Mouse (Mus musculus): Measurements from ENCODE around the gene St3gal5.
"Not testable (repeated sequence)": the region's sequence is repeated elsewhere in the genome, so short reads cannot be mapped to it uniquely, and the experiment has no call there.

Gene St3gal5

GRCm38 (mm10) chr6:72097181-72097995, at the start of gene St3gal5:
TSS of gene St3gal5 (plus strand) at chr6:72097592.
- DNase-seq (ENCODE audit: low spot score), result peak; percentile 90

- DNase-seq (ENCODE audit: low spot score), result no peak
These were observed 48.7 kb upstream of the St3gal5 start for GRCm38 (mm10) chr6:72048643-72049042.

GRCm38 (mm10) chr6:72049941-72050340, 47.5 kb upstream of the St3gal5 start:
- DNase-seq (ENCODE audit: low spot score), result no peak

- no peak for DNase-seq (ENCODE audit: low spot score)
These were observed 46.6 kb upstream of the St3gal5 start for GRCm38 (mm10) chr6:72050827-72051226.

- no peak for DNase-seq (ENCODE audit: low spot score)
These were observed 46.1 kb upstream of the St3gal5 start for GRCm38 (mm10) chr6:72051247-72051646.

- DNase-seq (ENCODE audit: low spot score), result no peak
These were observed 45.6 kb upstream of the St3gal5 start for GRCm38 (mm10) chr6:72051757-72052156.

GRCm38 (mm10) chr6:72056548-72056947, 40.8 kb upstream of the St3gal5 start:
- no peak for DNase-seq (ENCODE audit: low spot score)

- no peak for DNase-seq (ENCODE audit: low spot score)
These were observed 38.9 kb upstream of the St3gal5 start for GRCm38 (mm10) chr6:72058398-72058889.

GRCm38 (mm10) chr6:72060677-72061076, 36.7 kb upstream of the St3gal5 start:
- not testable (repeated sequence) for DNase-seq (ENCODE audit: low spot score)

GRCm38 (mm10) chr6:72063718-72064117, 33.7 kb upstream of the St3gal5 start:
- no peak for DNase-seq (ENCODE audit: low spot score)

GRCm38 (mm10) chr6:72065988-72066387, 31.4 kb upstream of the St3gal5 start:
- DNase-seq (ENCODE audit: low spot score), result no peak

GRCm38 (mm10) chr6:72068436-72068835, 29.0 kb upstream of the St3gal5 start:
- DNase-seq (ENCODE audit: low spot score), result no peak

GRCm38 (mm10) chr6:72071281-72071870, 26.0 kb upstream of the St3gal5 start:
- DNase-seq (ENCODE audit: low spot score), result no peak

- DNase-seq (ENCODE audit: low spot score), result no peak
These were observed 23.6 kb upstream of the St3gal5 start for GRCm38 (mm10) chr6:72073781-72074180.

GRCm38 (mm10) chr6:72076512-72076911, 20.9 kb upstream of the St3gal5 start:
- no peak for DNase-seq (ENCODE audit: low spot score)

GRCm38 (mm10) chr6:72078178-72078577, 19.2 kb upstream of the St3gal5 start:
- no peak for DNase-seq (ENCODE audit: low spot score)

GRCm38 (mm10) chr6:72081318-72082024, 15.9 kb upstream of the St3gal5 start:
- DNase-seq (ENCODE audit: low spot score), result no peak

GRCm38 (mm10) chr6:72087402-72087801, 10.0 kb upstream of the St3gal5 start:
- no peak for DNase-seq (ENCODE audit: low spot score)

- DNase-seq (ENCODE audit: low spot score), result no peak
These were observed 7.5 kb upstream of the St3gal5 start for GRCm38 (mm10) chr6:72089865-72090264.

- peak; percentile 49 for DNase-seq (ENCODE audit: low spot score)
These were observed 6.4 kb upstream of the St3gal5 start for GRCm38 (mm10) chr6:72091007-72091406.

GRCm38 (mm10) chr6:72093121-72093520, 4.3 kb upstream of the St3gal5 start:
- DNase-seq (ENCODE audit: low spot score), result no peak

GRCm38 (mm10) chr6:72096217-72096616, 1.2 kb upstream of the St3gal5 start:
- DNase-seq (ENCODE audit: low spot score), result no peak

- no peak for DNase-seq (ENCODE audit: low spot score)
These were observed 723 bp upstream of the St3gal5 start for GRCm38 (mm10) chr6:72096669-72097068.

Data from embryo, embryonic 10 days (tissue).